Mouse (Mus musculus): ENCODE data around the gene Zfyve1. TPM values are rescaled to one million over a fixed set of nuclear protein-coding genes. Genes with fewer than 3 reads are reported as not detected.

The Zfyve1 gene
- polyA plus RNA-seq, 1 experiment from 2014 or later = 24.8 TPM

DNA sequence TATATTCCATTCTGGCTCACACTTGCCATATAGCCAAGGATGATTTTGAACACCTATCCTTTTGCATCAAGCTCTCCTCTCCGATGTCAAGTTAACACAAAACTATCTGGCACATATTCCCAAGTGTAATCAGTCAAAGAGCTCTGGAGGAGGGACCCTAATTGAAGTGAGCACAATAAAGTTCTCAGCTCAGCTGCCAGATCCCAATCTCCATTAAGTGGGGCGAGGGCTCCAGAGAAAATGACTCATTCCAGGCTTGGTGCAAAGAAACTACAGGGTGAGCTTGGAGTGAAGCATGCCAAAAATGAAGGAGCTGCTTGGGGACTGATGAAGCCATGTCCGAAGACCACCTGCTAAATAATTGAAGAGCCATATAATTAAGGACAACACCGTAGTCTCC lies 82.8 kb downstream of the Zfyve1 start:
- ATAC-seq (ENCODE audit: low FRiP score, low read depth) = no peak
- H3K4me2 ChIP-seq = no peak overlapping the region
- H3K4me3 ChIP-seq = no peak overlapping the region
- H3K27ac ChIP-seq (replicated peaks) = no peak overlapping the region
- WGBS = 31% methylated on average over 4 of the region's 4 CpGs
- no peak overlapping the region for H3K9ac ChIP-seq
- H3K9me3 ChIP-seq = no peaks in the 10 kb centered on the region
- no peaks in the 10 kb centered on the region for H3K27me3 ChIP-seq
- peaks cover 7% of the 10 kb centered on the region for H3K4me1 ChIP-seq (replicated peaks)
- H3K36me3 ChIP-seq = no peaks in the 10 kb centered on the region

GRCm38 (mm10) chr12:83513185-83513584 lies 83.8 kb downstream of the Zfyve1 start:
- Histone ChIP-seq H3K4me3 (no peak overlapping the region), H3K36me3 (no peaks in the 10 kb centered on the region), H3K4me1 (replicated peaks) (peaks cover 7% of the 10 kb centered on the region), H3K9ac (no peak overlapping the region), H3K4me2 (no peak overlapping the region; the same call in 1 of the 2 replicates), H3K27me3 (no peaks in the 10 kb centered on the region), H3K9me3 (no peaks in the 10 kb centered on the region), H3K27ac (replicated peaks) (no peak overlapping the region)
- WGBS = 28% methylated on average over 5 of the region's 5 CpGs
- peak; percentile 68; the same call in 1 of the 2 replicates for ATAC-seq (ENCODE audit: low FRiP score, low read depth)

DNA sequence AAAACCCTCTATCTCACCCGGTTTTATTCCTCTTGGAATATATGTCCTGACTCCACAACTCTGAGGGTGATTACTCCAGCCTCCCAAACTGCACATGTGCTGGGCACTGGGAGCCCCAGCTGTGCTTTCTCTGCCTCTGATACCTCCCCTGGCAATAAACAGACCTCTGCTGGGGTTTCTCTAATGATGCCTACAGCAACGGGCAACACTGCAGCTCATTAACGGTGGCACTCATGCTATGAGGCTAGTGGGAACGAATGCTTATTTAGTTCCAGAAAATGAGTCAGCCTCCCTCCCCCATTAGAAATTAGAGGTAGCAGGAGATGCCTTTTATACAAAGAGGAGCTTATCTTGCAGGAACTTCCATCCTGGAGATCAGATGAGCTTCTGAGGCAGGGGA lies 84.2 kb downstream of the Zfyve1 start:
- Histone ChIP-seq H3K9me3 (no peaks in the 10 kb centered on the region), H3K36me3 (no peaks in the 10 kb centered on the region), H3K27me3 (no peaks in the 10 kb centered on the region), H3K27ac (replicated peaks) (no peak overlapping the region; the same call in 1 of the 2 replicates), H3K9ac (no peak overlapping the region), H3K4me1 (replicated peaks) (peaks cover 7% of the 10 kb centered on the region), H3K4me3 (no peak overlapping the region), H3K4me2 (no peak overlapping the region; the same call in 1 of the 2 replicates)
- peak; percentile 52; the same call in 1 of the 2 replicates for ATAC-seq (ENCODE audit: low FRiP score, low read depth)
- 18% methylated on average over 4 of the region's 4 CpGs for WGBS

DNA sequence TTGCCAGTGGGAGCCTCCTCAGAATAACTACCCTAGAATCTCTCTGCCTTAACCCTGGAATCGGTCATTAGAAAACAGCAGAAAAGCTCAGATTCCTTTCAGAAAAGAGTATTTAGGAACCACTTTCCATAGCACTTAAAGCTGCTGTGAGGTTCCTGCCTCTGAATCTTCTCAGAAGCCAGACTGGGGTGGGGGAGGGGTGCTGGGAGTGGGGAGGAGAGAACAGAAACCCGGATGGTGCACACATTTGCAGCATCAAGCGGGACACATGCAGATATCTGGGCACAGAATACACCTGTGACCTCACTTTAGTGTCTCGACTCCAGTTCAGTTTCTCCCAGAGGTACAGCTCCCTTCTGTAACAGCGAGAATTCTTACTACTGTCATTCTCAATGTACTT lies 86.4 kb downstream of the Zfyve1 start:
- ATAC-seq (ENCODE audit: low FRiP score, low read depth) = no peak
- Histone ChIP-seq H3K9me3 (no peaks in the 10 kb centered on the region), H3K4me2 (no peak overlapping the region), H3K27me3 (no peaks in the 10 kb centered on the region), H3K4me1 (replicated peaks) (peaks cover 7% of the 10 kb centered on the region), H3K27ac (replicated peaks) (no peak overlapping the region), H3K9ac (no peak overlapping the region), H3K36me3 (no peaks in the 10 kb centered on the region), H3K4me3 (no peak overlapping the region)
- WGBS = 82% methylated on average over 5 of the region's 5 CpGs

- no peak overlapping the region for H3K4me3 ChIP-seq
- no peak overlapping the region for H3K9ac ChIP-seq
- no peak overlapping the region for H3K27ac ChIP-seq (replicated peaks)
- no peaks in the 10 kb centered on the region for H3K4me1 ChIP-seq (replicated peaks)
- no peak overlapping the region for H3K4me2 ChIP-seq
- no peaks in the 10 kb centered on the region for H3K36me3 ChIP-seq
- H3K27me3 ChIP-seq = no peaks in the 10 kb centered on the region
- ATAC-seq (ENCODE audit: low FRiP score, low read depth) = no peak
- H3K9me3 ChIP-seq = no peaks in the 10 kb centered on the region
- 78% methylated on average over 10 of the region's 10 CpGs for WGBS
Observed at GRCm38 (mm10) chr12:83506543-83506942, 90.5 kb downstream of the Zfyve1 start.

DNA sequence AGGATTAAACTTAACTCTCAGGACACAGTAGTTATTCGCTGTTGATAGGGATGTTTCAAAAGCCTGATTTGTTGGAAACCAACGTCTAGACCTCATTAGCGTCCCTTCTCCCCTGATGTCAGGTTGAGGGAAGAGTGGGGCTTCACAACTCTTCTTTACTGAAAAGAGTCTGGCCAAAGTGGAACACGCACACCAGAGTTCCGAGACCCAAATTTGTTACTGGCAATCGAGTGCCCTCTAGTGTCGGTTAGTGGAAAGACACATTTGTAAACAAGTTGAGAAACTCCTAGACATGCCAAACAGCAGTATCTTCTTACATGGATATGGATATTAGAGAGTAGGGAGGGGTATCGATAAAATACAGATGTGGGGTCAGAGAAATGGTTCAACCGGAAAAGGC lies 94.8 kb downstream of the Zfyve1 start:
- Histone ChIP-seq H3K27ac (replicated peaks) (no peak overlapping the region), H3K4me1 (replicated peaks) (no peaks in the 10 kb centered on the region), H3K9me3 (no peaks in the 10 kb centered on the region), H3K4me2 (no peak overlapping the region), H3K4me3 (no peak overlapping the region), H3K9ac (no peak overlapping the region), H3K27me3 (no peaks in the 10 kb centered on the region), H3K36me3 (no peaks in the 10 kb centered on the region)
- 7% methylated on average over 9 of the region's 9 CpGs for WGBS
- ATAC-seq (ENCODE audit: low FRiP score, low read depth) = peak; percentile 23; the same call in 1 of the 2 replicates

DNA sequence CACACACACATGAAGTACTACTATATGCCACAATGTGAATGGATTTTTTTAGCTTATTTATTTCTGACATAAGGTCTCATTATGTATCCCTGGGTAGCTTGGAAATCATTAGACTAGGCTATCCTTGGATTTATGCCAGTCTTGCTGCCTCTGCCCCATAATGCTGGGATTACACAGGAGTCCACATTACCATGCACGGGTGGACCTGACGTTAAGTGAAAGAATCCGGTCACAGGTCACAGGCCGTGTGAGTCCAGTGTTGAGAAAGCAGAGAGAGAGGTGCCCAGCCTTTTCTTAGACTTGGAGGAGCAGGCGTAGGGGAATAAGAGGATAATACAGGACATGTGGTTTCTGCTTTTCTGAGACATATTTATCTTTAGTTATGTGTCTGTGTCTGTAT lies 97.8 kb downstream of the Zfyve1 start:
- WGBS = 74% methylated on average over 5 of the region's 5 CpGs
- Histone ChIP-seq H3K4me2 (no peak overlapping the region), H3K36me3 (no peaks in the 10 kb centered on the region), H3K4me3 (no peak overlapping the region), H3K9ac (no peak overlapping the region), H3K27me3 (no peaks in the 10 kb centered on the region), H3K4me1 (replicated peaks) (no peaks in the 10 kb centered on the region), H3K27ac (replicated peaks) (no peak overlapping the region), H3K9me3 (no peaks in the 10 kb centered on the region)
- ATAC-seq (ENCODE audit: low FRiP score, low read depth) = no peak

DNA sequence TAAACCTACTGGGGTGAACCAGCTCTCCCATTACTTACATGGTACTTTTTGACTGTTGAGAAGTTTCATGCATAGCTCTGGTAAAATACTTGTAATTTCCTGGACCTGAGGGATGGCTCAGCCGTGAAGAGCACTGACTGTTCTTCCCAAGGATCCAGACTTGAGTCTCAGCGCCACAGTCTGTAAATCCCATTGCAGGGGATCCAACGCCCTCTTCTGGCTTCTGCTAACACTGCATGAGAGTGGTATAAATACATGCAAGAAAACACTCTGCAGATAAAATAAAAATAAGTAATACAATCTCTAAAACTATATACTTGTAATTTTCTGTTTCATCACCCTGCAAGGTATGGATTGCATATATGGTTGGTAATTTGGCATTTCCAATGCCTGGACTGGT lies 99.1 kb downstream of the Zfyve1 start:
- Histone ChIP-seq H3K36me3 (no peaks in the 10 kb centered on the region), H3K4me1 (replicated peaks) (no peaks in the 10 kb centered on the region), H3K4me3 (no peak overlapping the region), H3K9me3 (no peaks in the 10 kb centered on the region), H3K4me2 (no peak overlapping the region), H3K27ac (replicated peaks) (no peak overlapping the region), H3K9ac (no peak overlapping the region), H3K27me3 (no peaks in the 10 kb centered on the region)
- WGBS = 75% methylated on average over 3 of the region's 3 CpGs
- ATAC-seq (ENCODE audit: low FRiP score, low read depth) = no peak

DNA sequence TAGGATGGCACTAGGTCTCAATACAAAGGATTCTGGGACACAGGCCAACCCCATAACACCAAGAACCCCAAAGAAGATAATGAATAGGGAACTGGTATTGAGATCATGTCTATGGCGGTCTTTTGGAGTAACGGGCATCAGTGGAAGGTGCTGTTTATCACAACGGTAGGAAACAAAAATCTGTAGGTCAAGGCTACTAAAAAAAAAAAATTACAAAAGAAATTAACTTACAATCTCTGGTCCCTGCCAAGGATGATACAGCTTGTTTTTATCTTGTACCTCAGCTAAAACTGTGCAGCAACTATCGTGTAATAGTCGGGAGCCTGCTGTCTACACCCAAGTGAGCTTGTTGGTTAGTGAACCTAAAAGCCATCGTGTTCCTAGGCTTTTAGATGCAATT lies 100.3 kb downstream of the Zfyve1 start:
- Histone ChIP-seq H3K27ac (replicated peaks) (no peak overlapping the region), H3K27me3 (no peaks in the 10 kb centered on the region), H3K36me3 (no peaks in the 10 kb centered on the region), H3K9me3 (no peaks in the 10 kb centered on the region), H3K4me2 (no peak overlapping the region), H3K4me1 (replicated peaks) (no peaks in the 10 kb centered on the region), H3K4me3 (no peak overlapping the region), H3K9ac (no peak overlapping the region)
- WGBS = 87% methylated on average over 6 of the region's 6 CpGs
- ATAC-seq (ENCODE audit: low FRiP score, low read depth) = no peak

Other genes starting within 250 kb of the Zfyve1 start
- 22.7 and 23.9 TPM in 2 replicates for gene Dpf3, start 109.5 kb downstream of the Zfyve1 start, polyA plus RNA-seq (2015; fragmentation: Nextera tagmentation; extraction: Ambion mirVana)
- gene Dcaf4, start 76.8 kb downstream of the Zfyve1 start, polyA plus RNA-seq (2015; fragmentation: Nextera tagmentation; extraction: Ambion mirVana) = 44.8 and 49.2 TPM in 2 replicates
- 232 and 242 TPM in 2 replicates for gene Rbm25, start 34.0 kb upstream of the Zfyve1 start, polyA plus RNA-seq (2015; fragmentation: Nextera tagmentation; extraction: Ambion mirVana)
- 66.3 and 71.4 TPM in 2 replicates for gene Psen1, start 90.9 kb upstream of the Zfyve1 start, polyA plus RNA-seq (2015; fragmentation: Nextera tagmentation; extraction: Ambion mirVana)
- gene Papln, start 166.4 kb upstream of the Zfyve1 start, polyA plus RNA-seq (2015; fragmentation: Nextera tagmentation; extraction: Ambion mirVana) = 0.32 and 0.52 TPM in 2 replicates

All from hindbrain, embryonic 15.5 days (tissue).